Mouse (Mus musculus) kidney, adult 2 months (tissue): ENCODE measurements at regions not wholly inside any gene's neighbourhood (a gene's known extent, or its start where the extent isn't known, plus 50 kb on each side); places are given as distances from the start of the nearest gene placed in this dataset.

Experiments
- DNase-seq: peaks from one replicate; pipeline ENCODE4 v3.0.0; 2021
- H3K27ac ChIP-seq: fragments of 200-500 bp; 2 replicates; pipeline ENCODE4 v1.5.1; 2012; ENCODE audit warnings: low read depth, low read length, control low read depth, inconsistent platforms; ENCODE audit not compliant: insufficient read depth
- H3K27me3 ChIP-seq: fragments of 200-500 bp; replicated peaks from 2 replicates; pipeline ENCODE4 v1.6.1; 2012; ENCODE audit warnings: mild to moderate bottlenecking, moderate library complexity, low read length, inconsistent platforms; ENCODE audit not compliant: control insufficient read depth, insufficient read depth
- H3K36me3 ChIP-seq: fragments of 200-500 bp; 2 replicates; pipeline ENCODE4 v1.6.1; 2012; ENCODE audit warnings: mild to moderate bottlenecking, moderate library complexity, low read length, inconsistent platforms; ENCODE audit not compliant: control insufficient read depth, insufficient read depth
- H3K4me1 ChIP-seq: fragments of 200-500 bp; 2 replicates; pipeline ENCODE4 v1.6.1; 2011; ENCODE audit warnings: low read length; ENCODE audit not compliant: control insufficient read depth, insufficient read depth
- H3K4me3 ChIP-seq: fragments of 200-500 bp; 2 replicates; pipeline ENCODE4 v1.5.1; 2011; ENCODE audit warnings: mild to moderate bottlenecking, low read depth, low read length, control low read depth; ENCODE audit not compliant: insufficient read depth
- CTCF ChIP-seq: fragments of 200-500 bp; conservative IDR thresholded peaks from 2 replicates; pipeline ENCODE4 v1.5.1; 2011; ENCODE audit warnings: low read depth, mild to moderate bottlenecking, control low read depth, low read length, moderate library complexity, mixed read lengths; ENCODE audit not compliant: insufficient read depth, insufficient read length
- POLR2A ChIP-seq: fragments of 200-500 bp; IDR thresholded peaks from one replicate; pipeline ENCODE4 v1.6.1; 2011; ENCODE audit warnings: low read depth, low read length, control low read depth
- WGBS: fragments of 180-500 bp; shearing (Covaris S2); methylation state at CpG from one replicate; pipeline ENCODE4 v1.1.7; 2018; 5-methylcytosine and 5-hydroxymethylcytosine counted together

- no peak for TF ChIP-seq POLR2A
- no peak for TF ChIP-seq CTCF
These were observed 89.0 kb upstream of the Opcml start for GRCm38 (mm10) chr9:27701559-27701958.

DNA sequence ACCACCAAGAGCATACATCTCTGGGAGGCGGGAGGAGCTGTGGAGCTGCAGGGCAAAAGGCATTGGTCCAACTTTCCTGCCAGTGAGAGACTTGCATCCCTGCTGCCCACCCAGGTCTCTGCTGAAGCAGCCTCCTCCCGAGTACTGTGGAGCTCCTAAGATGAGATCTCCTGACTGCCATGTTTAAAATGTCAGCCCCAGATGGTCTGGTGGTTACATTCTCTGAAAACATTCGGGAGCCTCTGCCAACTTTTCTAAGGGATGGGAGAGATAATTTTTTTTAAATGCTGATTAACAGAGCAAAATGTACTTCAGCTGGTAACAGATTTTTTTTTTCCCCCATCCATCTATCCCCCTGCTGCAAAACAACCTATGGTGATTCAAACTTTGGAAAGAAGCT is 88.4 kb upstream of the Opcml start:
- TF ChIP-seq CTCF, result no peak
- TF ChIP-seq POLR2A, result no peak
- 61% methylated on average over 3 of the region's 3 CpGs for WGBS
- no peaks in the 10 kb centered on the region; the same call in 1 of the 2 replicates for H3K4me1 ChIP-seq

More at GRCm38 (mm10) chr9:27701559-27701958, 89.0 kb upstream of the Opcml start:
- H3K4me3 ChIP-seq, result no peak overlapping the region
- H3K36me3 ChIP-seq, result no peaks in the 10 kb centered on the region
- no peak overlapping the region for H3K27ac ChIP-seq
- no peaks in the 10 kb centered on the region; the same call in 1 of the 2 replicates for H3K4me1 ChIP-seq
- 36% methylated on average over 9 of the region's 9 CpGs for WGBS
- no peaks in the 10 kb centered on the region for H3K27me3 ChIP-seq
- peak; percentile 37 for DNase-seq

GRCm38 (mm10) chr9:27704001-27704400 is 86.6 kb upstream of the Opcml start:
- Histone ChIP-seq H3K4me3 (no peak overlapping the region), H3K36me3 (no peaks in the 10 kb centered on the region), H3K4me1 (no peaks in the 10 kb centered on the region; the same call in 1 of the 2 replicates), H3K27ac (no peak overlapping the region), H3K27me3 (no peaks in the 10 kb centered on the region)
- TF ChIP-seq POLR2A (no peak), CTCF (no peak)
- DNase-seq, result no peak
- WGBS, result 85% methylated on average over 5 of the region's 5 CpGs

More for the DNA sequence above, 88.4 kb upstream of the Opcml start:
- H3K4me3 ChIP-seq, result no peak overlapping the region
- no peak for DNase-seq
- H3K27me3 ChIP-seq, result no peaks in the 10 kb centered on the region
- H3K27ac ChIP-seq, result no peak overlapping the region
- H3K36me3 ChIP-seq, result no peaks in the 10 kb centered on the region

DNA sequence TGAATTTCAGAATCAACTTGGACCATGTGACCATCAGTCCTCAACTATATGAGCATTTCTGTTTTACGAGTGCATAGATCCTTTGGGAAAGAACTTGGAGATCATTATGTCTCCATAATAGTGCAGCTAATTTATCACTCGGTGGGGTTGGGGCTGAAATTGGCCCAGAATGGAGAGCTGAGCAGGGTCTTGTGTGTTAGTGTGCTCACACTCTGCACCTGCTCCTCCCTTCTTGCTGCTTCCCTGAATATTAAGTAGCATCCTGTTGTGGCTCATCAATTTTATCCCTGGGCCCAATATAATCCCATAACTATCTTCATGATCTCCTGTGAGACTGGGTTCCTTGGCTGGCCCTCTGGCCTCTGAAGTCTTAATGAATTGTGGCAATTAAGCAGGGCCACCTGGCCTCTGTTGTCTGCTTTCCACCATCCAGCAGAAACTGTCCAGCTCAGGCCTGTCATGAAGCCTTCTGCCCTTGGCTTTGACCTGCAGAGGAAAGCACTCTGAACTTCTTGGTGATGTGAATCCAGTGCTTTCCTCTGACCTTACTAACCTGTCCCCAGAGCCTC is 66.7 kb upstream of the Opcml start:
- no peaks in the 10 kb centered on the region for H3K4me1 ChIP-seq
- DNase-seq, result no peak
- H3K36me3 ChIP-seq, result no peaks in the 10 kb centered on the region
- H3K27ac ChIP-seq, result no peak overlapping the region
- no peak overlapping the region for H3K4me3 ChIP-seq
- no peak for TF ChIP-seq CTCF
- no peak for TF ChIP-seq POLR2A
- 74% methylated on average over 2 of the region's 2 CpGs for WGBS
- no peaks in the 10 kb centered on the region for H3K27me3 ChIP-seq

DNA sequence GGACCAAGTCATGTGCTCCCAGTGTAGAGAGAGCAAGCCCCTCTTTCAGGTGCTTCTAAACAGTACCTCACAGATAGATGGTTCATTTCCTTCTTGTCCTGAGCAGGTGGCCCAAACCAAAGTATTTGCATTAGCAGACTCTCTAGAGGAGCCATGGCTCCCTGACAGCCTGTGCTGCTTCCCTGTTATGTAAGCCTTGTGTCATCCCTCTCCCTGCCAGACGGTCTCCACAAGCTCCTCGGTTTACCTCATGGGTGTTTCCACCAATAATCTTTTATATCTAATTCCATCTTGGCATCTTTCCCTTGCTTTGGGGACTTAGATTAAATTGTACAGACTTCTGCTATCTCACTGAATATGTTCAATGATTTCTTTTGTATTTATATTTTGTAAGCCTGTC is 66.0 kb upstream of the Opcml start:
- no peak overlapping the region for H3K4me3 ChIP-seq
- no peaks in the 10 kb centered on the region for H3K27me3 ChIP-seq
- WGBS, result 74% methylated on average over 2 of the region's 2 CpGs
- no peaks in the 10 kb centered on the region for H3K36me3 ChIP-seq
- TF ChIP-seq CTCF, result no peak
- no peak for TF ChIP-seq POLR2A
- no peak for DNase-seq
- H3K27ac ChIP-seq, result no peak overlapping the region
- H3K4me1 ChIP-seq, result no peaks in the 10 kb centered on the region

GRCm38 (mm10) chr9:27728652-27729557 is 61.7 kb upstream of the Opcml start:
- no peak overlapping the region for H3K27ac ChIP-seq
- H3K27me3 ChIP-seq, result no peaks in the 10 kb centered on the region
- no peak for TF ChIP-seq POLR2A
- no peak for TF ChIP-seq CTCF
- DNase-seq, result no peak
- no peaks in the 10 kb centered on the region for H3K4me1 ChIP-seq
- H3K36me3 ChIP-seq, result no peaks in the 10 kb centered on the region
- H3K4me3 ChIP-seq, result no peak overlapping the region
- WGBS, result 13% methylated on average over 13 of the region's 13 CpGs

DNA sequence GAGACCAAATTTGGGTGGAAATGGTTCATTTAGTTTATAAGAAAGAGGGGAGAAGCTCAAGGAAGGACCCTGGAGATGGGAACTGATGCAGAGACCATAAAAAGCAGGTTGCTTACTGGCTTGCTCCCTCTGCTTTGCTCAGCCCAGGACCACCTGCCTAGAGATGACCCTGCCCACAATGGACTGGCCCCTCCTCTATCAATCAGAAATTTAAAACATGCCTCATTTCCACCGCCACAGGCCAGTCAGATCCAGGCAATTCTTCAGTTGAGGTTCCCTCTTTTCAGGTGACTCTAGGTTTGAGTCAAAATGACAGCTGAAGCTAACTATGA is 61.1 kb upstream of the Opcml start:
- no peak for DNase-seq
- no peaks in the 10 kb centered on the region for H3K36me3 ChIP-seq
- no peak overlapping the region for H3K4me3 ChIP-seq
- WGBS, result 60% methylated on average over 1 of the region's 1 CpGs
- H3K27ac ChIP-seq, result no peak overlapping the region
- TF ChIP-seq CTCF, result no peak
- H3K27me3 ChIP-seq, result no peaks in the 10 kb centered on the region
- H3K4me1 ChIP-seq, result no peaks in the 10 kb centered on the region
